Mouse (Mus musculus) adrenal gland, postnatal 0 days (tissue): ENCODE data around the gene Pi4kb. TPM values are rescaled to one million over a fixed set of nuclear protein-coding genes. Genes with fewer than 3 reads are reported as not detected.

ENCODE experiments used
- microRNA-seq: library from miRNA; unstranded; fragments of <30 nt; microRNA quantifications from one replicate; pipeline ENCODE4, GENCODE M21; 2016; ENCODE audit warnings: borderline replicate concordance; ENCODE audit not compliant: insufficient number of aligned reads
- polyA plus RNA-seq: library from polyadenylated mRNA; unstranded; fragments of >200 nt; fragmentation: Nextera tagmentation; extraction: Ambion mirVana; gene quantifications from 2 replicates; pipeline ENCODE4 v1.2.1, GENCODE M21; 2015

The Pi4kb gene
- polyA plus RNA-seq: 12.5 and 16.0 TPM in 2 replicates

GRCm38 (mm10) chr3:94974528-94975422 lies at the start of gene Pi4kb:
Pi4kb (plus strand) TSS chr3:94974731.

GRCm38 (mm10) chr3:94932809-94933564 lies 41.5 kb upstream of the Pi4kb start, which contains the start of gene Selenbp1:
Selenbp1 (plus strand) TSS chr3:94933056.

GRCm38 (mm10) chr3:94953764-94954616 lies 20.5 kb upstream of the Pi4kb start, which contains the start of gene Rfx5:
Rfx5 (plus strand) TSS chr3:94954075.

GRCm38 (mm10) chr3:95015337-95015872 lies 40.9 kb downstream of the Pi4kb start, which contains the start of gene Zfp687:
Zfp687 (minus strand) TSS chr3:95015448.

GRCm38 (mm10) chr3:95042166-95042837 lies 67.8 kb downstream of the Pi4kb start, which contains the start of gene Psmd4:
Psmd4 (minus strand) TSS chr3:95042614.

Small RNAs within 50 kb of the gene (microRNA-seq; reads per million reads assigned to microRNA genes)
- gene Mir7013: 1.1 reads per million

Other genes with a start within 250 kb of the Pi4kb start
- gene Cgn, start 188.2 kb upstream of the Pi4kb start, polyA plus RNA-seq: 2.1 and 2.3 TPM in 2 replicates
- 7.1 and 11.5 TPM in 2 replicates for gene Pogz, start 137.2 kb upstream of the Pi4kb start, polyA plus RNA-seq
- 330 and 355 TPM in 2 replicates for gene Psmb4, start 87.8 kb upstream of the Pi4kb start, polyA plus RNA-seq
- gene Selenbp1, start 41.7 kb upstream of the Pi4kb start, polyA plus RNA-seq: 36.1 and 55.8 TPM in 2 replicates
- 3.1 and 6.2 TPM in 2 replicates for gene Rfx5, start 20.7 kb upstream of the Pi4kb start, polyA plus RNA-seq
- gene Zfp687, start 40.7 kb downstream of the Pi4kb start, polyA plus RNA-seq: 10.9 and 19.5 TPM in 2 replicates
- gene Psmd4, start 67.9 kb downstream of the Pi4kb start, polyA plus RNA-seq: 213 and 271 TPM in 2 replicates
- gene Pip5k1a, start 132.2 kb downstream of the Pi4kb start, polyA plus RNA-seq: 15.8 and 23.0 TPM in 2 replicates
- 76.7 and 105 TPM in 2 replicates for gene Vps72, start 136.3 kb downstream of the Pi4kb start, polyA plus RNA-seq
- 0.25 and 0.83 TPM in 2 replicates for gene Tmod4, start 149.7 kb downstream of the Pi4kb start, polyA plus RNA-seq
- gene Scnm1, start 159.3 kb downstream of the Pi4kb start, polyA plus RNA-seq: 51.9 and 69.5 TPM in 2 replicates
- gene Lysmd1, start 159.4 kb downstream of the Pi4kb start, polyA plus RNA-seq: 15.2 and 15.3 TPM in 2 replicates
- gene Tnfaip8l2, start 167.6 kb downstream of the Pi4kb start, polyA plus RNA-seq: 5.8 and 6.8 TPM in 2 replicates
- gene Sema6c, start 185.7 kb downstream of the Pi4kb start, polyA plus RNA-seq: 4.7 and 6.3 TPM in 2 replicates
- 2.8 and 3.5 TPM in 2 replicates for gene Gabpb2, start 243.2 kb downstream of the Pi4kb start, polyA plus RNA-seq